Mouse (Mus musculus) erythroblast, embryonic 14.5 days (primary cell): ENCODE measurements around the gene Pfpl.

Experiments
- GATA1 ChIP-seq: IDR thresholded peaks from 2 replicates; pipeline ENCODE4 v1.6.1; 2012; ENCODE audit warnings: low read length, inconsistent platforms, mixed read lengths
- TAL1 ChIP-seq: IDR thresholded peaks from 3 replicates; pipeline ENCODE4 v1.6.1; 2012; ENCODE audit warnings: low read length, inconsistent platforms, mixed read lengths

GRCm38 (mm10) chr19:12465530-12466144, 37.9 kb downstream of the Pfpl start:
- TF ChIP-seq GATA1 = no peak
- no peak for TF ChIP-seq TAL1
